Mouse (Mus musculus) kidney, postnatal 4 days (tissue): ENCODE data around the gene Patj.
"Not testable (repeated sequence)": the region's sequence is repeated elsewhere in the genome, so short reads cannot be mapped to it uniquely, and the experiment has no call there.

Experiments used
- DNase-seq, 2 experiments: peaks; one replicate each; pipeline ENCODE4 v3.0.0; 2021; ENCODE audit warnings: mixed read lengths in 2 of 2

Gene Patj

DNA sequence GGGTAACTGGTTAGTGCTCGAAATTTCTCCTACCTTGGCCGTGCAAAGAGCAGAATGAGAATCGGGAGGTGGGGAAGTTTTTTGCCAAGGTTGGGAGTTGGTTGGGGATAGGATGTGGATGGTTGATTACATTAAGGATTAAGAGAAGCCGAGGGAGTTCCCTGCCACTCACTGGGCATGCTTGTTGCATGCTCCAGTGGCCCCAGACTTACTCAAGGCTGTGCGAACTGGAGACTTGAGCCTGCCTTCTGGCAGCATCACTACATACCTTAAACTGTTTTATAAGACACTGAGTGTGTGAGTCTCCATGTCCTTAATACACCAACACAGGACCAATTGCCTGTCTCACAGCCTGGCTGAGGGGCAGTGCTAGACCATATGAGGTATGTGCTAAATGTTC, 188.4 kb downstream of the Patj start:
- DNase-seq: peak in 1 of 2 experiments; percentile 18

DNA sequence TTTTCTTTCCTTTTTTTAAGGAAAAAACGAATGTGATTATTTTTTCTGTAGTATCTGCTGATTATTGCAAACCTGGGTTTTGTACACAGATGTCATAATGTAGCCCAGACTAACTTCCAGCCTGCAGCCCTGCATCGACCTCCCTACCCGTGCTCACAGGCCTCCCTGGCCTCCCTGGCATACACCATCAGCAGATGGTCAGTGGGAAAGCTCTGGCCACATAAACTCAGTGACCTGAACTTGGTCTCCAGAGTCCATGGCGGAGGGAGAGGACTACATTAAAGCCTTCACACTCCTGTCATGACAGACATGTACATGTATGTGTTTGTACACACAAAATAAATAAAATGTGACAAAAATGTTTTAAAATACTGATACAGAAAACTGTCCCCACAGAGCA, 190.7 kb downstream of the Patj start:
- DNase-seq: no peak

DNA sequence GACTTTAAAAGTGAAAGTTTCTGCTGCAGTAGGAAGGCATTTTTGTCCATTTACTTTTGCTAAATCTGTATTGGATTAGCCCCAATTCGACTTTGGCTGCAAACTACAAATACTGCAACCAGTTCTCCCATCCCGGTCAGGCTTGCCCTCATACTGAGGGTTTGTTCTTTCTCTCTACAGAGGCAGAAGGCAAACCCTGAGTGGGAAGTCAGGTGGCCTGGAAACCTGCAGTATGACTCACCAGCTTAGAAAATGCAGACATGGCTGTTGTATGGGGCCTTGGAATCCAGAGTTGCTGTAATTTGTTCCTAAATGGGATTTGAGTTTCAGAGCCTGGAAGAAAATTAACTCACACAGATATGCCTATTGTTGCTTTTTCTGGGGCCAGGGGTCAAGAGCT, 192.1 kb downstream of the Patj start:
- no peak for DNase-seq

DNA sequence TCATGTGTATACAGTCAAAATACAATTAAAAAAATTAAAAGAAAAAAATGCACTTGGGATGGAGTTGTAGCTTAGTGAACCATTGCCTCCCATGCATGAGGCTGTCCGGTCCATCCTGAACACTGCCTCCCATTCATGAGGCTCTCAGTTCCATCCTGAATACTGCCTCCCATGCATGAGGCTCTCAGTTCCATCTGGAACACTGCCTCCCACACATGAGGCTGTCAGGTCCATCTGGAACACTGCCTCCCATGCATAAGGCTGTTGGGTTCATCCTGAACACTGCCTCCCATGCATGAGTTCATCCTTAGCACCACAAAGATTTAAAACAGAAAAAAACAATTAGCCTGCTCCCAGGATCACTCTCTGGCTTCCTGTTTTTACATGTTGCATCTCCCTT, 198.4 kb downstream of the Patj start:
- DNase-seq: no peak

DNA sequence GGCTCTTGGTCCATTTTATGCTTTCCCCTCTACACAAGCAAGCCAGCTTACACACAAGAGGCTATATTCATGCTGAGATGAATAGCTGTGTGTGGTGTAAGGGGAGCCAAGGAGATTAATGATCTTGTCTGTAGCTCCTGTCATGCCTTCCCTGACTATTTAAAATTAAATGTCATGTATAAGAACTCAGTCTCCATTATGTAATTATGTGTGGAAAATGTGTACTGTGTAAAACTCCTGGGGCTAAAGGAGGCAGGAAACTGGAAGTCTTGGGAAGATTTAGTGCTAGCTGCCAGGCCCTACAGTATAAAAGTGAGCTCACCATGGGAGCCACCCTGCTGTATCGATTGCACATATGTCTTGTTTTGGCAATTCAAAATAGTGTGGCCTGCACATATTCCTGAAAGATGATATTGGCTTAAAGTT, 203.0 kb downstream of the Patj start:
- no peak for DNase-seq

DNA sequence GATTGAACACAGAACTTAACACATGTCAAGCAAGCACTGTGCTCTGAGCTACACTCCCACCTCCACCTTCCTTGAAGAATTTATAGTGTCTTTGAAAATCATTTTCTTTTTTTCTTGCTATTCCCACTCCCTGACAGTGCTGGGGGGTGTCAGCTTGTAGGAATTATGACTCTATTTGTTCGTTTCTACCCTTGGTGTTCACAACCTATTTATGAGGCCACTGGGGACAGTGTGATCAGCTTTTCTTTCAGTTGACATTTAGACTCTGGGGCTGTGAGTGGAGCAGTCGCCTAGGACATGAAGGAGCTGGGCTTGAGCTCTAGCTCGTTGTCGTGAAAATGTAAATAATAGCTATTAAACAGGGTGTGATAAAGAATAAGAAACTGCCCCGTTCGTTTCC, 203.8 kb downstream of the Patj start:
- DNase-seq: no peak

DNA sequence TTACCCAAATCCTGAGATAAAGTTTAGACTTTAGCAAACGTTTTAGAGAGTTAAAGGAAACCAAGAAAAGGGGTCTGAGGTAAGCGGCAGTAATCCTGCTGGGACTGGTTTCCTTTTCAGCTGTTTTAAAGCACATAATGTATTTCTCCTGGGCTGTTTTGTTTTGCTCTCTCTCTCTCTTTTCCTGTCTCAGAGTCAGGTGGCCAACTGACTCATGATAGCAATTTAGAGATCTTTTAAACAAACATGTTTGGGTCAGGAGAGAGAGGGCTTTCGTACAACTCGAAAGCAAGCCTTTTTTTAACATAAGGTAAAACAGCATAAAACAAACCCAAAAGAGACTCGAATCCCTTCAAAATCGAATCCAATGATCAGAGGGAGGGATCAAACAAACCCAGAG, 207.5 kb downstream of the Patj start:
- DNase-seq: no peak

DNA sequence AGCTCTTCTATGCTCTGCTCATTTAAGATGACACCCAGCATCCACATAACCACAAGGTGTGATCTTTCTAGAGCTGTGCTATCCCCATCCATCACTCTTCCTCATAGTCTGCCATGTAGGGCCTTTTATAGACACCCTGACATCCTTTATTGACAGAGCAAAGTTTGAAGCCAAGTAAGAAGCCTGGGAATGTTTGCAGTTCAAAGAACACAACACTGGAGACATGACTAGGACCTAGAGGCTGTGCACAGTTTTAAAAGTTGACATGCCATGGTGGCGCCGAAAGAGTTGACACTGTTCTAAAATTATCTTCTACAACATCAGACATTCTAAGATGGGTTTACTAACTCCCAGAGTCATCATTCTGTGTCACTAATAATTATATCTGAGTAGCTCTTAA, 214.9 kb downstream of the Patj start:
- no peak for DNase-seq

DNA sequence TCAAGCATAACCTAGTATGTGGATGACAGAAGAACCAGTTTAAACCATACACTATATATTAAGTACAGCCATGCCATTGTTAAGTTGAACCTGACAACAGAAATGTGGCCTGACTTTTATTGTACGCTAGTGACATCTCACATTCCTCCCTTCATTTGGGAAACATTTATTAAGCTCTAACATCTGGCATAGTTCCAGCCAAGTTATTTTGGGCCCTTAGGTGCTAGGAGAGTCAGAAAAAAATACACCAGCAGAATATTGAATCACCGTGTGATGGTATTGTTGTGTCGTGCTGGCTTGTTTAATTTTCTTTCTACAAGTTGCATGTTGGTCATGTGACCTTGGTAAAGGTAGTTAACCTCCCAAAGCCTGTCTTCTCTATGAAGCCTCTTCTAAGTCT, 218.8 kb downstream of the Patj start:
- DNase-seq: no peak

DNA sequence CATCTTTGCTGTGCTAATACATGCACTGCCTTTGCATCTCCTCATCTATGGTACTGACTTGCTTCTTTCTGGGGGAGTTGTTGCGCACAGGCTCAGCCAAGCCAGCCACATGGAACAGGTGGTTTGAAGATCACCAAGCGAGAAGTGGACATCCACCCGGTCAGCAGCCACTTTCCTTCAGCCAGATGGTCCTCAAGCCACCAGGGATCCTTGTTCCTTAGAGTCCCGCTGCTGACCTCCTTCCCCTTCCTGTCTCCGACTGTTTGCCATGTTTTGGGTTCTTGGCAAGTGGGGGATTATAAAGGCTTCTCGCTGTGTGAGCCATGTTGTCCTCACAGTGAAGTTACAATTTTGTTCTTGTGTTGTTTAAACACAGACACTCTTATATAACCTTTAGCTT, 223.6 kb downstream of the Patj start:
- DNase-seq: no peak

DNA sequence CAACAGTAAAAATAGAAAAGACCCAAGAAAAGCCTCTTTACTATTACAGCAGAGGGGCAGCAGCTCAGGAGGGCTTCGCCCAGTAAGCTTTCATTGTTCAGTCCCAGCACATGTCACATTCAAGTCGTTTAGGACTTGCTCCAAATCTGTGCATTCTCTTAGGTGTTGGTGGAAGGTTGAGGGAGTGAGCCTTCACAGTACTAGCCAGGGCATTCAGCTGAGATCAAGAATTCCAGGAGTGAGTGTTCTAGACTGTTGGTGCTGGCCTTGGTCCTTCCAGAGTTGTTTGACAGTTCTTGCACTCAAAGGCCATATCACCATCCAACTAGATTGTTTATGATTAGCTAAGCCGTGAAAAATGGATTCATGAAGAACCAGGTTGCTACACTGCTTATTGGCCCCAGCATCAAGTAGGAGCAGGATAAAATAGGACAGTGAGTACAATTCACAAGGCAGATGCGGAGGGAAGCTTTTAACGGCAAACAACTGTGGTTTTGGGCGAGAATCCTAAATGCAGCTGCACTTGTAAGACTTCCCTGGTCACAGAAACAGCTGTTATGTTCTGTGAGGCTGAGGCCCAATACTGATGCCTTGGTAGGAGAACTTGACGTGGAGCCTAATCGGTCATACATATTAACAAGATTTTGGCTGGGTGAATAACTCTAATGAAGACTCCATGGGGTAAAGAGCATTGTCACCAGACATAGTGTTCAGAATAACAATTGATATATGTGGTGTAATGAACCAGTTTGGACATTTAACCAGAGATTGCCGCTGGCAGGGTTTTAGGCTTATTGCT, 225.6 kb downstream of the Patj start:
- DNase-seq: no peak

DNA sequence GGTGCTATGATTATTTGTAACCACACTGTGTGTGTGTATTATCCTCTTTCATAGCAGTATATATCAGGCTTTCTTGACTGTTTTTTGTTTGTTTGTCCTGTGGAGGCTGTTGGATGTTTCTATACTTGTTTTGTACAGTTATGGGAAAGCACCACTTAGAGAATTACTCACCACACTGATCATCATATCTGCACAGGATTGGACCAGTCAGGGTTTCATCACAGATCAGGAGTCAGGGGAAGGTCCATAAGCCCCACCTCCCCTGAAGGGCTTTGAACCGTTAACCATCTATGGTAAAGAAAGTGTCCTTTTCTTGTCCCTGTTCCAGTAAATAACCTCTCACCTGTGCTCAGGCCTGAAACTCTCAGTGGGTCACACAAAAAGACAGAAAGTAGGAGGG, 226.6 kb downstream of the Patj start:
- no peak for DNase-seq

DNA sequence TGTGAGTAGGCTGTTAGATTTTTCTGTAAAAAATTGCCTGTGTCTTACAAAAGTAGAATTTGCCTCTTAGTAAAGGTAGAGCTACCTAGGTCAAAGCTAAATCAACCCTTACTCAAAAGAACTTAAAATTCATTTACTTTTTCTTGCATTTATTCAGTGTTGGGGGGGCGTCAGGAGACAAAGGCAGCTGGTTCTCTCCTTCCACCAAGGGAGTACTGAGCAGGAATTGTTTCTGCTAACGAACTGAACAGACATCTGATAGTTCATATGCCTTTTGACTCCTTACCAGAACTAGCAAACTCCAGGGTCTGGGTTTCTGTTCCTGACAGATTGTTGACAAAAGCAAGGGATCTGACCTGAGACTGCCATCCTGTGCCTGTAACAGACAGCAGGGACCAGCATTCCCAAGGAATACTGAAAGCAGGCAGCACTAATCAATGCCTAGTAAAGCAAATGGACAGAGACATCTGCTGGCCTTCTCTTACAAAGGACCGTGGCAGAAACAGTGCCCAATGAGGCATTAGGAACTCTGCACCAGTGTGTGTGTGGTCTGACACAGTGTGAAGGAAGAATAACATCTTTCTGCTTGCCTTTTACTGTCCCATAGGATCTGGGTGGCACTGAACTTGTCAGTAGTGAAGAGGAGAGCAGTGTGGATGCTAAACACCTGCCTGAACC, 227.6 kb downstream of the Patj start:
- DNase-seq: no peak

DNA sequence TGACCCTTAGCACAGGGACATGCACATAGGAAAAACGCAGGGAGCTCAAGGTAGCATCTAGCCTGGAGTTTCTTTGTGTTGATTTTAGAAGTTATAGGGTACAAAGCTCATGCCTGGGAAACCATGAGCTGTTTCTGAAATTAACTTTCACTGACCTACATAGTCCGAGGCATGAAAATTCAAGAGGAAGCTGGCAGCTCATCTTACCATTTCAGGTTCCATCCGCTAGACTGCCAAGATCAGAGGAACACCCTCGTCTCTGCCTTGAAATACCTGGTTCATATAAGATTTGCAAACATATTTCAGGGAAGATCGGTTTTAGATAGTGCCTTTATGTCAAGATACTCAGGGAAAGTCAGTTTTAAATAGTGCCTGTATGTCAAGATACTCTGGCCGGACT, 232.7 kb downstream of the Patj start:
- no peak for DNase-seq

DNA sequence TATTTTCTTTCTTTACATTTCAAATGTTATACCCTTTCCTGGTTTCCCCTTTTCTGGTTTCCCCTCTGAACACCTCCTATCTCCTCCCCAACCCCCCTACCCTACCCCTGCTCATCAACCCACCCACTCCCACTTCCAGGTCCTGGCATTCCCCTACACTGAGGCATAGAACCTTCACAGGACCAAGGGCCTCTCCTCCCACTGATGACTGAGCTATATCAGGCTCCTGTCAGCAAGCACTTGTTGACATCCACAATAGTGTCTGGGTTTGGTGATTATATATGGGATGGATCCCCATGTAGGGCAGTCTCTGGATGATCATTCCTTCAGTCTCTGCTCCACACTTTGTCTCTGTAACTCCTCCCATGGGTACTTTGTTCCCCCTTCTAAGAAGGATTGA, 233.6 kb downstream of the Patj start:
- DNase-seq: not testable (repeated sequence)

DNA sequence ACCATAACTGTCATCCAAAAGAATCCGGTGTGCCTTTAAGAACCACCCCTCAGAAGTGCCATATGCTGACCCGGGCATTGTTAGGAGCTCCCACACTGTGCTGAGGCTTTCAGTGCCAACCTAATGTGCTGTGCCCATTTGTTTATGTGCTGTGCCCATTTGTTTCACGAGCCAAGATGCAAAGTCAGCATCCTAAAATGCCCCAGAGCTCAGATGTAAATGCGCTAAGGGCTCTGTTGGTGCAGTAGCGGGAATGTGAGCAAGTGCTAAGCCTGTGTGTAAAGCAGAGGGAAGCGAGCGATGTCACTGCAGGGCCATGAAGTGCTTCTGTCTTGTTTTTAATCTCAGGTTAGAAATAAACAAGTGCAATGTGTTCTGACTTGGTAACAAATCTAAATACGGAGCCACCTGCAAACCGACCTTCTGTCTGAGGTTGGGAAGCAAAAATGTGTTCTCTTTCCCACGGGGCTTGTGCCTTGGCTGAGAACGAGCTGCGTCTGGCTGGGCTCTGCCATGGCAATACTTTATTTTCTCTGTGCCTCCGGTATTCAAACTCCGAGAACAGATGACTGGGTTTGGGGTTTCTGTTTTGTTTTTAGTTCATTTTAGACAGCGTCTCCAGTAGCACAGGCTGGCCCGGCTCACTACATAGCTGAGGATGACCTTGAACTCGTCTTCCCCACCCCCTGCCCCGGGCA, 239.7 kb downstream of the Patj start:
- no peak for DNase-seq

DNA sequence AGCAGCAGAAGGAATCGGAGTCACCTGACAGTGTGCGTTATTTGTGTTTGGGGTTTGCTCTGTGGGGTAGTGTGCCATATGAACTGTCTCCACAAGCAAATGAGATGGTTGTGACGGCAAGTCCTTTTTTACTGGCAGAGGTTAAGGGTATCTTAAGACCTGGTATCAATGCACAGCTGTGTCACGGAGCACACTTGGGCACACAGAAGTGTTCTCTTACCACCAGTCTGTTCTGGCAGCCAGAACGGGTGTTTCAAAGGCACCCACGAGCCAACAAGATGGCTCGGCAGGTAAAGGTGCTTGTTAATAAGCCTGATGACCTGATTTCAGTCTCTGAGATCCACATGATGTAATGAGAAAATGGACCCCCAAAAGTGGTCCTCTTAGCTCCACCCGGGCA, 243.1 kb downstream of the Patj start:
- no peak for DNase-seq

DNA sequence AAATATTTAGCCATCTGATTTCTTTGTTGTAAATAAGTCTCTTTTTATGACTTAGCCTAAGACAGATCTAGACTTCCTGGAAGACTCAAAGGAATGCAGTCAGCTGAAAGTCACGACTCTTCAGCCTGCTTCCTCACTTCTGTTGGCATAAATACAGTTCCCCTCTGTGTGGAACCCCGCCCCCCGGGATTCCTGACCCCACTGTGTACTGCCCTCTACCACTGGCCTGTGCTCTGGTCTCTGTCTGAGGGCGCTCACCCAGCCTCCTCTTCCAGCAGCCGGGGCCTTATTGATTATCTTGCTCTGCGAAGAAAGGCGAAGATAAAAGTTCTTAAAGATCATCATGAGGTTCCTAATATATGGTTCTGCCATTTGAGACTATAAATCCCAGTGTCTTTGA, 258.1 kb downstream of the Patj start:
- DNase-seq: peak; percentile 16

DNA sequence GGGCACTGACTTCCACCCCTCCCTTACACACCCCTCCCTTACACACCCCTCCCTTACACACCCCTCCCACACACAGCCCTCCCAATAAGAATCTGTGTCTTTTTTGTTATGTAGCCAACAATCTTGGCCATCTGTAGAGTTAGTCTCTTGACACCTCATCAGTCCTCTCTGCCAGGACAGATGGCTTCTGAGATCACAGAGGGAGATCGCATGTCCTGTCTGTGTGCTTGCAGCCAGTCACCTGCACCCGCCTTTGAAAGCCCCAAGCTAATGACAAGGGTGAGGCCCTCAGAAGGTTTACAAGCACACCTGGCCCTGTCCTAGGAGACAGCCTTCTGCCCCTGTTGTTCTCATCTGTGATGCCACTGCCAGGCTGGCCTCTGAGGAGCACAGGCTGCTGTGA, 258.8 kb downstream of the Patj start:
- DNase-seq: no peak

DNA sequence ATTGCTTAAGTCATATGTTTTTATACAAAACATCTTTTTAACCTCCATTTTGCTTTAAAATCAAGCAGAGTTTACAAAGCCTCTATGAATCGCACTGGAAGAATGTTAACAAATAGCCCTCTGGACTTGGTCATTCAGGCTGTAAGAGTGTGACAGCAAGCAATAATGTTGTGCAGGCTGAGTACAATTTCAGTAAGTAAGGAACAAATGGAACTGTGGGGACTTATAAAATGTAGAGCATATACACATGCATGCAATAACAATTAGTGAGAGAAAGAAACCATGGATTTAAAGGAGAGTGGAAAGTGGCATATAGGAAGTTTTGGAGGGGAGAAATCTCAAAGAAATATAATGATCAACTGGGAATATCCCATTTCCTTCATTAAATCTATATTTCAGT, 261.2 kb downstream of the Patj start:
- DNase-seq: no peak

DNA sequence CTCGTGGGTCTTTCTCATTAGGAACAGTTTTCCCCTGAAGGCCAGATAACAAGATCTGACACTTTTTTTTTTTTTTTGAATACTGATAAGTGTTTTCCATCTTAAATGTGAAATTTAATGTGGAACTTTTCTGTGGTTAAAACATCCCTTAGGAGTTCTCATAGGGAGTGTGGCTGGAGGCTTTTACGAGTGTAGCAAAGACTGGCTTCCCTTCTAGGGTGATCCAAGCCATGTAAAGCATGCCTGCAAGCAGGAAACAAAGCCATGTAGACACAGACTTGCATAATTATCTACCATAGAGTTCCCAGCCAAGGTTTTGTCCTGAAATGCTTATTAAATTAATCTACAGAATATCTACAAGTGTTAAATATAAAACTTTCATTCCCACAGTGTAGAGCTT, 263.4 kb downstream of the Patj start:
- DNase-seq: no peak

DNA sequence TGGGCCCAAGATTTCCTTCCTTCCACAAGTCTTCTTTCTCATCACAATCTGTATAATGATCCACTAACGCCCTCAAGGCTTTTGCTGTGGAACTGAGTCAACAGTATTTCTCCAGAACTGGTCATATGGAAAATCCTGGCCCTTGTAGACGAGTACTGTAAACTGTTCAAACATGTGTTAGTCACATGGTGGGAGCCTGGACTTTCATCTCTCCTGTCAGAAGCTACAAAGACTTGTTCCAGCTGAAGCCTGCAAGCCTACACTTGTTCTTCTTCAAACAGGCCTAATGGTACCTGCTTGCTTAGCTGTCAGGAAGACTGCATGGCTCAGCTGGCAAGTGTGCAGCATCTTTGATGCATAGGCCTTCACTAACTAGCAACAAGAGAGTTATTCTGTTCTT, 264.9 kb downstream of the Patj start:
- DNase-seq: peak; percentile 4 to 11

DNA sequence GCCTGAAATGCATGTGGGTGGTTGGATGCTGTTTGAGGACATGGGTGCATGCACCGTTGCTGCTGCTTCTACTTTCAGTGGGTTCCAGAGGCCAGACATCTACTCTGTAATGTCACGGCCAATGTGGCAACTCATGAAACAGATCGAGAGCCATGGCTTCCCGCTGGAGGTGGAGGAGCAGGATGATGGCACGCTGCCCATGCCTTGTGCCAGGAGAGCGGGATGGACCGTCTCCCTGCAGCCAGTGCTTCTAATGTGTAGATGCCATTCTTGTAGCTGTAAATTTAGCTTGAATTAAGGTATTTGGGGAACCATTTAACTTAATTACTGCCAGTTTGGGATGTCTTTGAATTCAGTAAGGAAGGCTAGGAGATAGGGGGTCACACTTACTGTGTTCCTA, 270.3 kb downstream of the Patj start:
- DNase-seq: no peak

DNA sequence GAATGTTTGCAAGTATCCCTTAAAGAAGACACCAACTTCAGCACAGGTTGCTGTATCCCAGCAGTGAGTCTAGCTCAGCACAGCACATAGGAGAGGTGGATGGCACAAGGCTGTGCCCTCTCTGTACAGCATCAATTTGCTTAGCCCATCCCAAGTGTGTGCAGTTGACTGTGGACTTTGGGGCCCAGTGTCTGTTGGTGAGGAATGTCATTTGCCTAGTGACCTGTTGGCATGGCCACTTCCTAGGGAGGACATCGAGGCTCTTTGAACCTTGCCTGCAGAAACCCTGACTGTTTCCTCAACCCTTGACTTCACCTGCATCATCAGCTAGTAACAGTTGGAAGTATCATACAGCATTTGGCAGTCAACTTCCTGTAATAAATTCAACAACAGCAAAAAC, 270.9 kb downstream of the Patj start:
- DNase-seq: no peak
